Mouse (Mus musculus) left cerebral cortex, adult 11 months (tissue): Measurements from ENCODE around the gene Helt.
"Not testable (repeated sequence)": the region's sequence is repeated elsewhere in the genome, so short reads cannot be mapped to it uniquely, and the experiment has no call there.

ENCODE experiments used
- DNase-seq: peaks from one replicate; pipeline ENCODE4 v3.0.0; 2022; ENCODE audit warnings: low spot score

Helt gene

GRCm38 (mm10) chr8:46296551-46296950 lies 2.1 kb upstream of the Helt start:
- no peak for DNase-seq

GRCm38 (mm10) chr8:46295951-46296350 lies 1.5 kb upstream of the Helt start:
- DNase-seq = no peak

GRCm38 (mm10) chr8:46295101-46295534 lies 647 bp upstream of the Helt start:
- no peak for DNase-seq

- DNase-seq = no peak
Measured at GRCm38 (mm10) chr8:46293741-46294151, 725 bp downstream of the Helt start.

- no peak for DNase-seq
Measured at GRCm38 (mm10) chr8:46293201-46293600, 1.3 kb downstream of the Helt start.

- DNase-seq = no peak
Measured at GRCm38 (mm10) chr8:46291931-46292675, 2.4 kb downstream of the Helt start.

GRCm38 (mm10) chr8:46289274-46289673 lies 5.2 kb downstream of the Helt start:
- DNase-seq = no peak

GRCm38 (mm10) chr8:46288021-46288420 lies 6.5 kb downstream of the Helt start:
- DNase-seq = no peak

- DNase-seq = no peak
Measured at GRCm38 (mm10) chr8:46285980-46286379, 8.5 kb downstream of the Helt start.

- peak; percentile 24 for DNase-seq
Measured at GRCm38 (mm10) chr8:46281536-46281935, 12.9 kb downstream of the Helt start.

GRCm38 (mm10) chr8:46276939-46277338 lies 17.5 kb downstream of the Helt start:
- no peak for DNase-seq

- DNase-seq = no peak
Measured at GRCm38 (mm10) chr8:46270741-46271140, 23.7 kb downstream of the Helt start.

- DNase-seq = no peak
Measured at GRCm38 (mm10) chr8:46270147-46270546, 24.3 kb downstream of the Helt start.

- DNase-seq = no peak
Measured at GRCm38 (mm10) chr8:46266801-46267200, 27.7 kb downstream of the Helt start.

GRCm38 (mm10) chr8:46264206-46264605 lies 30.3 kb downstream of the Helt start:
- DNase-seq = not testable (repeated sequence)

- DNase-seq = no peak
Measured at GRCm38 (mm10) chr8:46257921-46258682, 36.4 kb downstream of the Helt start.

GRCm38 (mm10) chr8:46252456-46252855 lies 42.0 kb downstream of the Helt start:
- no peak for DNase-seq

- no peak for DNase-seq
Measured at GRCm38 (mm10) chr8:46251561-46251960, 42.9 kb downstream of the Helt start.

- DNase-seq = no peak
Measured at GRCm38 (mm10) chr8:46246346-46246745, 48.1 kb downstream of the Helt start.

- no peak for DNase-seq
Measured at GRCm38 (mm10) chr8:46242946-46243345, 51.5 kb downstream of the Helt start.
